Mouse (Mus musculus): ENCODE measurements around the gene Sarm1.

Sarm1 gene

DNA sequence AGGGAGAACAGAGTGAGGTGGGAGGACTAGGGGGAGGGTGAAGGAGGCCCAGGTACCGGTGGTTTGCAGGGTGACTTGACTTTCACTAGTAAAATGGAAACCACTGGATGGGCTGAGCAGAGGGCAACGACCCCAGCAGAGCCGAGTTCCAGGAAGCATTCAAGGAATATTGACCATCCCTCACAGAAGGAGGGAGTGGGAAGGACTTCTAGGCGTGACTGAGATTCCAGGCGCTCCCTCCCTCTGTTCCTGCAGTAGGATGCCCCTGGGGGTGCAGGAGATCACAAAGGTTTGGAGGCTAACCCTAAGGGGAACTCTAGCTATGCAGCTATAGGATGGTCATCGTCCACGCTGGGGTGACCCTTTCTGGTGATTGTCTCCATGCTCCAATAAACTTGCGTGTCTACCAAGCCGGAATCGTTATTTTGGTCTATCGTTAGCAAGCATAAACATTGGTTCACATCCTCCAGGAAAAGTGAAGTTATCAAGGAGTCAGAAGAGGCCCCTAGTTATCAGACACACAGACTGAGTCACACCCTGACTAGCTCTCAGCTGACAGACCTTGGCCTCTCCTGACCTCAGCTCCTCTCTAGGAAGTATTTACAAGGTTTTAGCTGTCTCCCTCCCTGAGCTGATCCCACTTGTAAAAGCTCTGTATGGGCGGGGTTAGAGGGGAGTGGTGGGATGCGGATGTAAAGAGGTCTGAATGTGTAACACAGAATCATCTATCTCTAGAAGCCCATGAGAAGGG is 34.1 kb downstream of the Sarm1 start:
- DNase-seq (ENCODE audit: extremely low spot score): no peak

DNA sequence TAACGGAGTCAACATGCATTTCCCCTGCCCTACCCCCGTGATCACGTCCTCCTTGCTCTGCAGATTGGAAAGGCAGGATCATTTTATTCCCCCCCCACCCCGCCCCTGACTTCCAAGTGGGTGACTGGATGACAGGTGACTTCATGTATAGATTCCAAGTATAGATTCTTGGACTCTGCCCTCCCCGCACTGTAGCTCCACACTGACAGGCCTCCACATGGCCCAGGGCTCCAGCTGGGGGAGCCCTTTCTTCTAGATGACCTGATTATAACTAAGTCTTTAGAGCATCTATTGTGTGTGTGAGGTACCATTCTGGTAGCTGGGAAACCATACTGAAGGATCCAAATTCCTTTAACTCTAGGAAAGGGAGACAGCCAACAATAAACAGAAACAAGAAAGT is 34.9 kb downstream of the Sarm1 start:
- DNase-seq (ENCODE audit: extremely low spot score): no peak

- no peak for DNase-seq (ENCODE audit: extremely low spot score)
These were observed 35.7 kb downstream of the Sarm1 start for GRCm38 (mm10) chr11:78461894-78462293.

GRCm38 (mm10) chr11:78458740-78459139 is 38.8 kb downstream of the Sarm1 start:
- DNase-seq (ENCODE audit: extremely low spot score): no peak

DNA sequence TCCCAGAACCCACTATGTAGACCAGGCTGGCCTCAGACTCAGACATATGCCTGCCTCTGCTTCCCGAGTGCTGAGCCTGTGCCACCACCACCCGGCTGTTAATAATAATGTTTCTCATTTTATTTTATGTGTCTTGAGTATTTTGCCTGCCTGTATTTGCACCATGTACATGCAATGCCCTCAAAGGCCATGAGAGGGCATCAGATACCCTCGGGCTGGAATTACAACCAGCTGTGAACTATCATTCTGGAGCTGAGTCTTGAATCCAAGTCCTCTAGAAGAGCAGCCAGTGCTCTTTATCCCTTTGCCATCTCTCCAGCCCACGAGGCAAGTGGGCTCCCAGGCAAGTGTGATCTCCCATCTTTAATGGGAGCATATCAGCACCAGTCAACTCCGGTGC is 42.2 kb downstream of the Sarm1 start:
- peak; percentile 42 for DNase-seq (ENCODE audit: extremely low spot score)

- no peak for DNase-seq (ENCODE audit: extremely low spot score)
These were observed 43.3 kb downstream of the Sarm1 start for GRCm38 (mm10) chr11:78454276-78454675.

GRCm38 (mm10) chr11:78453675-78454074 is 43.9 kb downstream of the Sarm1 start:
- peak; percentile 55 for DNase-seq (ENCODE audit: extremely low spot score)

- no peak for DNase-seq (ENCODE audit: extremely low spot score)
These were observed 47.2 kb downstream of the Sarm1 start for GRCm38 (mm10) chr11:78450337-78450736.

DNA sequence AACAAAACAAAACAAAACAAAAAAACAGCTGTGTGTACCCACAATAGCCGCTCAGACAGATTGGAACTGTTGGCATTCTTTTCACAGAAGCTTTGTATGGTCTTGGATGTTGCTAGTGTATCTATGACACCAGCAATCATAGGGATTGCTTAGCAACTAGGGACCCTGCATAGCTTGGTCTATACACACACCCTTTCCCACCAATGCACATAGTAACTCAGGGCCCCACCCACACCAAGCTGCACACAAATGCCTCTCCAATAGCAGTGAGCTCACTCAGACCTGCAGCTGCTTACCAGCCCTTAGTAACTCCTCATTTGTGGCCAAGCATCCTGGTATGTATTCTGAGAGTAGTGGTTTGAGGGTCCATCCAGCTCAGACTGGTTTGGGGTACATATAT is 49.3 kb downstream of the Sarm1 start:
- no peak for DNase-seq (ENCODE audit: extremely low spot score)

- DNase-seq (ENCODE audit: extremely low spot score): no peak
These were observed 50.4 kb downstream of the Sarm1 start for GRCm38 (mm10) chr11:78447168-78447567.

DNA sequence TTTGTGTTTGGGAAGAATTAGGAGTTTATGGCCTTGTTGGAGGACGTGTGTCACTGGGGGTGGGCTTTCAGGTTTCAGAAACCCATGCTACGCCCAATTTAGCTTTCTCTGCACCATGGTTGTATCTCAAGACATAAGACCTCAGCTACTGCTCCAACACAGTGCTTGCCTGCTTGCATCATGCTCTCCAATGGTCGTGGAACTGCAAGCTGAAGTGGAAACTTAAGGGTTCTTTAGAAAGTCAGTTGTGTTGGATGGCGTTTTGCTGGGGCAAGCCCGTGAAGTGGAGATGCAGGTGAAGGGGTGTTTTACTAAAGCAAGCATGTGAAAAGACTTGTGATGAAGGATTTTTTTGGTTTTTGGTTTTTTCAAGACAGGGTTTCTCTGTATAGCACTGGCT is 54.4 kb downstream of the Sarm1 start:
- no peak for DNase-seq (ENCODE audit: extremely low spot score)

DNA sequence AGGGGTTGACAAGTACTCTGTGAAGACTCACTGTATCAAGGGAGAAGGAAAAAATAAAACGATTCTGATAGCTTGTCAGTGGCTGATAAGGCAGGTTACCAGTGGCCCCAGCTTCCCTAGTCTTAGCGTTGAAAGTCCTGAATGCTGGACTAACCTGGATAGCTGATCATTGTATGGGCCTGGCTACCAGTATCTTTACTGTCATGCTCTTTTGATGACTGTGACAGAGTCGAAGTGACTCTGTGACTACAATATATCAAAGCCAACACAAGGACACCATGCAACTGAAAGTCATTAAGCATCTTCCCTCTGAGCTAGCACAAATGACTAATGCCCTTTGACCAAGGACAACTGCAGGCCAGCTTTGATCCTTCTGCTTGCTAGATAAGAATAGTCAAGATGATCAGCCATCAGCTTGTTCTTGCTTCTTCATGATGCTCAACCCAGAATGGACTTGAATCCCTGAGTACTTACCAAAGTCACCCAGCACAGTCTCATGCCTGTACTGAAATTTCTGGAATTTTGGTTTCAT is 59.1 kb downstream of the Sarm1 start:
- no peak for DNase-seq (ENCODE audit: extremely low spot score)

DNA sequence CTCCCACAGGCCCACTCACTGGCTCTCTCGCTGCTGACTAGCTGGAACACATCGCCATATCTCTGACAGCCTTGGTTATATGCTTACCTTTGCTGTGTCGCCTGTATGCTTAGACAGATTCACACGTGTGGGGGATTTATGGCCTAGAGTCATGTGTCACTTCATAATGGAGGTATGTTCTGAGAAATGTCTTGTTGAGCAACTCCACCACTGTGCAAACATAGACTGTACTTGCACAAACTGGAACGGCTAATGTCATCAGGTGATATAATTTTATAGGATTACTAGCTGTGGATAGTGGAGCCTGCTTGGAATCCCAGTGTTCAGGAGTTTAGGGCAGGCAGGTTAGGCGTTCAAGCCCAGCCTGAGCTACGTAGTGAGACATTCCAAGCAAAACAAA is 60.4 kb downstream of the Sarm1 start:
- no peak for DNase-seq (ENCODE audit: extremely low spot score)

- DNase-seq (ENCODE audit: extremely low spot score): peak; percentile 82
These were observed 61.7 kb downstream of the Sarm1 start for GRCm38 (mm10) chr11:78435776-78436349.

DNA sequence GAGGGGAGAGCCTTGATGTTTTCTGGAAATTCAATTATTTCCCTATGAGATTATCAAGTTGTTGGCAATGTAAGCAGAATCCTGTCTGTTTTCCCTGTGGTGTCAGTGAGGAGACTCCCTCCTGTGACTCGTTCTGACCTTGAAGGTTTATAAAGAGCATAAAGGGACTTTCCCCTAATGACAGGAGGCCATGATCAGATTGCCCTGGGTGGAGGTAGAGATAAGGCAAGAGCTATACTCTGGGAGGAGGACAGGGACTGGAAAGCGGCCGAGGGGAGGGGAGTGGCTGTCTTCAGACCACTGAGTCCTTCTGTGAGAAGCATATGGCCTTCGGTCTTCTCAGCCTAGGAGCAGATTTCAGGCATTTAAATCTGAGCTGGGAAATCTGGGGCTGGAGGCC is 63.5 kb downstream of the Sarm1 start:
- DNase-seq (ENCODE audit: extremely low spot score): no peak

- DNase-seq (ENCODE audit: extremely low spot score): no peak
These were observed 66.4 kb downstream of the Sarm1 start for GRCm38 (mm10) chr11:78431176-78431575.

- DNase-seq (ENCODE audit: extremely low spot score): no peak
These were observed 67.2 kb downstream of the Sarm1 start for GRCm38 (mm10) chr11:78430195-78430878.

- no peak for DNase-seq (ENCODE audit: extremely low spot score)
These were observed 69.2 kb downstream of the Sarm1 start for GRCm38 (mm10) chr11:78428309-78428708.

GRCm38 (mm10) chr11:78427655-78428054 is 69.9 kb downstream of the Sarm1 start:
- no peak for DNase-seq (ENCODE audit: extremely low spot score)

GRCm38 (mm10) chr11:78425572-78425971 is 72.0 kb downstream of the Sarm1 start:
- no peak for DNase-seq (ENCODE audit: extremely low spot score)

GRCm38 (mm10) chr11:78424352-78424751 is 73.2 kb downstream of the Sarm1 start:
- no peak for DNase-seq (ENCODE audit: extremely low spot score)
